Mouse (Mus musculus): ENCODE results near the gene Ltbp1. TPM values are rescaled to one million over a fixed set of nuclear protein-coding genes. Genes with fewer than 3 reads are reported as not detected.

Gene Ltbp1
- polyA plus RNA-seq, 1 experiment = 4.7 TPM

DNA sequence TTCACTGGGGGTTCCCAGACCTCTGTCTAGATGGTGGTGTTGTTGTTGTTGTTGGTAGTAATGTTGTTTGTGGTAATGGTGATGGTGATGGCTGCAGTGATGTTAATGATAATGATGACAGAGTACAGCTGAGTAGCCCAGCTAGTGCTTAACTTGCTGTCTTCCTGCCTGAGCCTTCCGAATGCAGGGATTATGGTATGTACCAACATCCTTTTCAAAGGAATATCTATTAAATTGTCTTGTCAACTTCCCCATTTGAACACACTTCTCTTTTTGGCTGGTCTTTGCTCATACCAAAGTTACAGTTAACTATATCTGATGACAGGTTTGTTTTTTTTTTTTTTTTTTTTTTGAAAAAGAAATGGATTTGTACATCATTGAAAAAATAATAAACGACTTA is 191.6 kb downstream of the Ltbp1 start:
- no peaks in the 10 kb centered on the region for H3K4me1 ChIP-seq (ENCODE audit: control insufficient read depth, insufficient read depth, low read length)
- H3K27ac ChIP-seq (ENCODE audit: insufficient read depth, low read length) = no peak overlapping the region
- TF ChIP-seq CTCF (IDR thresholded peaks at IDR 0.05; ENCODE audit: extremely low read depth, insufficient read depth, low read length) (no peak), POLR2A (IDR thresholded peaks at IDR 0.05; ENCODE audit: extremely low read depth, insufficient read depth, low read length) (no peak)
- H3K4me3 ChIP-seq (ENCODE audit: insufficient read depth, low read length) = no peak overlapping the region

DNA sequence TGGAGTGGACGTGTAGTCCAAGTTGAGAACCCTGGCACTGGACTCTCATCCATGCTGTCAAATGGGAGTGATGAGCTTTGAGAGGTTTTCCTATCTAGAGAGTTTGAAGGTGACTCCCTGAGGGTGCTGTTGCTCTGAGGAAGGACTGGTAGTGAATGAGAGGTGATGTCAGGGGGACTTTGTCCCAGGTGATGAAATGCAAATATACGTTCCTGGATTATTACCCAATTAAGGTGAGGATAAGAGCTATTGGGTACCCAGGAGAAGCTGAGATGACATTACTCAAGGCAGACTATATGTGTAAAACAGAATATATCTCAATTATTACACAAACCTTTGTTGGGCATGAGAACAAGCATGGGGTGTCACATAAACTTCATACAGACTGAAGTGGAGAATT is 193.4 kb downstream of the Ltbp1 start:
- H3K4me1 ChIP-seq (ENCODE audit: control insufficient read depth, insufficient read depth, low read length) = no peaks in the 10 kb centered on the region
- H3K27ac ChIP-seq (ENCODE audit: insufficient read depth, low read length) = no peak overlapping the region
- TF ChIP-seq CTCF (IDR thresholded peaks at IDR 0.05; ENCODE audit: extremely low read depth, insufficient read depth, low read length) (no peak), POLR2A (IDR thresholded peaks at IDR 0.05; ENCODE audit: extremely low read depth, insufficient read depth, low read length) (no peak)
- no peak overlapping the region for H3K4me3 ChIP-seq (ENCODE audit: insufficient read depth, low read length)

DNA sequence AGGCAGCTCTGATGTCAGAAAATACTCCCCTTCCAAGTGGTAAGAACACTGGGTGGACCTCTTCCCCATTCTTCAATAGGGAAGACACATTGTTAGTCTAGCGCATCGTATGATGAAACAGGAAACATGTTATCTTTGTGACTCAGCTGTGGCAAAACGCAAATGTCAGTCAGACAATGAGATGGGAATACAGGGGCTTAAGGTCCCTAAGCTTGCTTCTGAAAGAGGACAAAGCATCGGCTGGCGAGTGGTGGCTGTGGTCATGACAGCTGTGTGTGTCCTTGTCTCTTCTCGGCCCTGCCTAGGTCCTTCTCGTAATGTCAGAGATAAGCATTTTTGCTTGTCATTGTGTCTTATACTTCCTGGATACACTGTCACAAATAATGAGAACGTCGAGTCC is 194.3 kb downstream of the Ltbp1 start:
- no peak overlapping the region for H3K27ac ChIP-seq (ENCODE audit: insufficient read depth, low read length)
- no peaks in the 10 kb centered on the region for H3K4me1 ChIP-seq (ENCODE audit: control insufficient read depth, insufficient read depth, low read length)
- no peak for TF ChIP-seq POLR2A (IDR thresholded peaks at IDR 0.05; ENCODE audit: extremely low read depth, insufficient read depth, low read length)
- TF ChIP-seq CTCF (IDR thresholded peaks at IDR 0.05; ENCODE audit: extremely low read depth, insufficient read depth, low read length) = no peak
- no peak overlapping the region for H3K4me3 ChIP-seq (ENCODE audit: insufficient read depth, low read length)

DNA sequence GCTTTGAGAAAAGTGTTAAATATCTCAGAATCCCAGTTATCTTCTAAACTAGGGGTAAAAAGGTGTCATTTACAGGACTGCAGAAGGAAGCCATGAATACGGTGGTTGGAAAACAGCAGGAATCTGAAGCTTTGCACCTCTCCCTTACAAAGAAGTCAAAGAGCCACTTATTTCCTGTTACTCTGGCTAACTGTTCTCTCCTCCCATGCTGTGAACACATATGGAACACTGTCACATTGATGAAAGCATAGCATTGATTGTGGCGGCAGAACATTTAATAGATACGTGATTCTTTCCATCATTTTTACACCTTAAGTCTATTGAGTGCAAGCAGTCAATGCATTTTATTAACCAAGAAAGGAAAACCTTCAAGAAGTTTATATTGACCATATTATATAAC is 196.9 kb downstream of the Ltbp1 start:
- no peak overlapping the region for H3K27ac ChIP-seq (ENCODE audit: insufficient read depth, low read length)
- no peak for TF ChIP-seq CTCF (IDR thresholded peaks at IDR 0.05; ENCODE audit: extremely low read depth, insufficient read depth, low read length)
- no peak for TF ChIP-seq POLR2A (IDR thresholded peaks at IDR 0.05; ENCODE audit: extremely low read depth, insufficient read depth, low read length)
- no peak overlapping the region for H3K4me3 ChIP-seq (ENCODE audit: insufficient read depth, low read length)

DNA sequence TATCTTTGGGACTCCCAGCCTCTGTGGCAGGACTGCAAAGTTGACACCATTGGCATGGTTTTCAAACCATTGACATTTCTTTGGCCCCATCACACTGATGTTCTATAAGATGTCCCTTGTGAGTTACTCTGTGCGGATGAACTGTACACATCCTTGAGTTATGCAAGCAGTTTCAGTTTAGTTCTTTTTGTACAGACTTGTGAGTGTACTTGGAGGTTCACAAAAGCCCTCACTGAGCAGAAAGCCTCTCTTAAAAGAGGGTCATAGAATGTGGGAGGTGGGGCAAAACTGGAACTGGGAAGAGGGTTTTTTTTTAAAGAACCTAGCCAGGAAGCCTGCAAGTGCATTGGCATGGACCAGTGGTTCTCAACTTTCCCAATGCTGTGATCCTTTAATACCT is 198.7 kb downstream of the Ltbp1 start:
- Histone ChIP-seq H3K4me1 (ENCODE audit: control insufficient read depth, insufficient read depth, low read length) (no peaks in the 10 kb centered on the region), H3K4me3 (ENCODE audit: insufficient read depth, low read length) (no peak overlapping the region), H3K27ac (ENCODE audit: insufficient read depth, low read length) (no peak overlapping the region)
- no peak for TF ChIP-seq POLR2A (IDR thresholded peaks at IDR 0.05; ENCODE audit: extremely low read depth, insufficient read depth, low read length)
- TF ChIP-seq CTCF (IDR thresholded peaks at IDR 0.05; ENCODE audit: extremely low read depth, insufficient read depth, low read length) = no peak

More for the DNA sequence above, 196.9 kb downstream of the Ltbp1 start:
- H3K4me1 ChIP-seq (ENCODE audit: control insufficient read depth, insufficient read depth, low read length) = no peaks in the 10 kb centered on the region

DNA sequence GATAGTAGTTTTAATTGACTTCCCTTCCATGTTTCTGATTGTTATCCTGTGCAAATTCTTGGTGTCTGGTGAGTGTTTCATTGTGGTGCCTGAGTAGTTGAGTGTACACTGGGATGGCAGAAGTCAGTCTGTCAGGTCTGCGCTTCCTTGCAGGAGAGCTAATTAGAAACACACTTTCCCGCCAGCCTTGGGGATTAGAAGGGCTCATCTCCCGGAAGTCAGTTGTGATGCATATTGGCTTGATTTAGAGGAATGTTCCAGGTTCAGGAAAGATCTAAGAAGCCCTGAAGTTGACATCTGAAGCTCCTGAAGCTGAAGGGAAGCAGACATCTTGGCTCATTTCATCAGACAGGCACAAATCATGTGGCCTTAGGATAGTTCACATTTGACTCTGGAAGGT is 200.9 kb downstream of the Ltbp1 start:
- no peak overlapping the region for H3K27ac ChIP-seq (ENCODE audit: insufficient read depth, low read length)
- H3K4me1 ChIP-seq (ENCODE audit: control insufficient read depth, insufficient read depth, low read length) = no peaks in the 10 kb centered on the region
- TF ChIP-seq POLR2A (IDR thresholded peaks at IDR 0.05; ENCODE audit: extremely low read depth, insufficient read depth, low read length) (no peak), CTCF (IDR thresholded peaks at IDR 0.05; ENCODE audit: extremely low read depth, insufficient read depth, low read length) (no peak)
- H3K4me3 ChIP-seq (ENCODE audit: insufficient read depth, low read length) = no peak overlapping the region

DNA sequence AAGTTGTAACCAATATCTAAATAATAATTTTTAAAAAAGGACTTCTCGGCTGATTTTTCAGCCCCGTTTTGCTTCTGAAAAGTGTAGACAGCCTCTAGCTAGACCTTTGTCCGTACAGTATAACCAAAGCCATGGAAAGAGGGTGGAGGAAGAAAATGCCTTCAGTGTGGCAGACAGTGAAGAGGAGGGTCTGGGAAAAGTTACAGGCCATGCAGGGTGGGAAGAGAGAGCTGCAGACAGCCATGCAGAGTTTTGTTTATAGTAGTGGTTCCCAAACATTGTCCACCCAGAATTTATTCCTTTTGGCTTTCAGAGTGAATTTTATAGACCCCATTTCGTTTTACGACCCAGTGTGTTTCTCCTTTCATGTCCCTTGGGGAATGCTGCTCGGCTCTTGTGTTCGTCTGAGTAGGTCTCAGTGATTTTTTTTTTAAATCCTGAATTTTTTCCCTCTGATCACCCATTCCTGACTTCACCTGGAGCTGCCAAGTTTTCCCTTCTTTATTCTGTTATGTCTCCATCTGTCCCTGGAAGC is 202.9 kb downstream of the Ltbp1 start:
- Histone ChIP-seq H3K27ac (ENCODE audit: insufficient read depth, low read length) (no peak overlapping the region), H3K4me1 (ENCODE audit: control insufficient read depth, insufficient read depth, low read length) (no peaks in the 10 kb centered on the region), H3K4me3 (ENCODE audit: insufficient read depth, low read length) (no peak overlapping the region)
- TF ChIP-seq POLR2A (IDR thresholded peaks at IDR 0.05; ENCODE audit: extremely low read depth, insufficient read depth, low read length) = no peak
- no peak for TF ChIP-seq CTCF (IDR thresholded peaks at IDR 0.05; ENCODE audit: extremely low read depth, insufficient read depth, low read length)

DNA sequence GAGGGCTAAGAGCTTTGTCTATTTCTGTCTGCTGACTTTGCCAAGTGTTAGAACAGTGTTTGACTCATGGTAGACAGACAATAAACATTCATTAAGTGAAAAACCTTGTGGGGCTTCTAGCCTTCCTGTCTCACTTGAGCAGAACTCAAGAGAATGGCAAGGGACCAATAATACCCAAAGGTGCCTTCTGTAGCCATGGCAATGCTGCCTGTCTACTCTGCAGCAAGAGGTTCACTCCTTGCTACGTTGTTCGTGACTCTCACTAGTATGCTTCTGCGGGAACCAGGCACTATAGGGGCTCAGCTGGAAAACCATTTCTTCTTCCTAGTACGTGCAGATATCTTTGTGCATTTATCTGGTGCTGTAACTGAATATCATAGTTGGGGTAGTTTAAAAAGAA is 205.2 kb downstream of the Ltbp1 start:
- Histone ChIP-seq H3K4me1 (ENCODE audit: control insufficient read depth, insufficient read depth, low read length) (no peaks in the 10 kb centered on the region), H3K4me3 (ENCODE audit: insufficient read depth, low read length) (no peak overlapping the region), H3K27ac (ENCODE audit: insufficient read depth, low read length) (no peak overlapping the region)
- no peak for TF ChIP-seq POLR2A (IDR thresholded peaks at IDR 0.05; ENCODE audit: extremely low read depth, insufficient read depth, low read length)
- no peak for TF ChIP-seq CTCF (IDR thresholded peaks at IDR 0.05; ENCODE audit: extremely low read depth, insufficient read depth, low read length)

DNA sequence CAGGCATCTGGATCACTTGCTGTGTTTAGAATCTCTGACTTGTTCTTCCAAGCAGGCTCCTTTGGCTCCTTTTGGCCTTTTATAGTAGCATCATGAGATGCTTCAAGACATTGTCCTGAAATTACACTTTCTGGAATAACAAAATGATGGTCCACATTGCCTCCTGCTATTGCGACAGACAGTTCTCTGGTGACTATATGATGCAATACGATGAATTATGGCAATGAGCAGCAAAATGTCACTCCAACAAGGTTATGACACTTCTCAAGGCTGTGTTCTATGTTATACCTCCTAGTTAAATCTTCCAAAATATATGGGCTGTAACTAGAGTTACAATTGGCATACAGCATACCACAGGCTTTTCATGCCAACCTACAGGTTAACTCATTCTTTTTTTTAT is 211.0 kb downstream of the Ltbp1 start:
- no peak overlapping the region for H3K27ac ChIP-seq (ENCODE audit: insufficient read depth, low read length)
- TF ChIP-seq CTCF (IDR thresholded peaks at IDR 0.05; ENCODE audit: extremely low read depth, insufficient read depth, low read length) = no peak
- no peak for TF ChIP-seq POLR2A (IDR thresholded peaks at IDR 0.05; ENCODE audit: extremely low read depth, insufficient read depth, low read length)
- H3K4me3 ChIP-seq (ENCODE audit: insufficient read depth, low read length) = no peak overlapping the region
- H3K4me1 ChIP-seq (ENCODE audit: control insufficient read depth, insufficient read depth, low read length) = no peaks in the 10 kb centered on the region

DNA sequence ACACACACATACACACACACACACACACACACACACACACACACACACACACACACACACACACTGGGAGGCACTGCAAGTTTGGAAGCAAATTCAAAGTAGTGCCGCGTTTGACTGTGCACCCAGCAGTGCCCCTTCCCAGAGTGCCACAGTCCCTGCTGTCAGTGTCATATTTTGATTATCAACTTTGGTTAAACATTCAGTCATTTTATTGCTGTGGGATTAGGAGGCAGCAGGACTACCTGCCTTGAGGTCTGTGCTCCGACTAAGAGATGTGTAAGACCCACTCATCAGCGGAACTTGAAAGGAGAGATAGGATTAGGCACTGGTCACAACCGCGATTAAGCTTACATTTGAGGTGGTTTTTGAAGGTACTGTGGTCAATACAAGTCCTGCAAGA is 213.3 kb downstream of the Ltbp1 start:
- Histone ChIP-seq H3K27ac (ENCODE audit: insufficient read depth, low read length) (no peak overlapping the region), H3K4me1 (ENCODE audit: control insufficient read depth, insufficient read depth, low read length) (no peaks in the 10 kb centered on the region), H3K4me3 (ENCODE audit: insufficient read depth, low read length) (no peak overlapping the region)
- TF ChIP-seq CTCF (IDR thresholded peaks at IDR 0.05; ENCODE audit: extremely low read depth, insufficient read depth, low read length) = no peak
- no peak for TF ChIP-seq POLR2A (IDR thresholded peaks at IDR 0.05; ENCODE audit: extremely low read depth, insufficient read depth, low read length)
